Mouse (Mus musculus) lung, postnatal 4 days (tissue): Measurements from ENCODE around the gene Rbms2.
A peak's percentile ranks its signal among the peaks of the same experiment; 100 is the strongest.

Experiments
- DNase-seq, 2 experiments: peaks; one replicate each; pipeline ENCODE4 v3.0.0; 2021

Gene Rbms2

DNA sequence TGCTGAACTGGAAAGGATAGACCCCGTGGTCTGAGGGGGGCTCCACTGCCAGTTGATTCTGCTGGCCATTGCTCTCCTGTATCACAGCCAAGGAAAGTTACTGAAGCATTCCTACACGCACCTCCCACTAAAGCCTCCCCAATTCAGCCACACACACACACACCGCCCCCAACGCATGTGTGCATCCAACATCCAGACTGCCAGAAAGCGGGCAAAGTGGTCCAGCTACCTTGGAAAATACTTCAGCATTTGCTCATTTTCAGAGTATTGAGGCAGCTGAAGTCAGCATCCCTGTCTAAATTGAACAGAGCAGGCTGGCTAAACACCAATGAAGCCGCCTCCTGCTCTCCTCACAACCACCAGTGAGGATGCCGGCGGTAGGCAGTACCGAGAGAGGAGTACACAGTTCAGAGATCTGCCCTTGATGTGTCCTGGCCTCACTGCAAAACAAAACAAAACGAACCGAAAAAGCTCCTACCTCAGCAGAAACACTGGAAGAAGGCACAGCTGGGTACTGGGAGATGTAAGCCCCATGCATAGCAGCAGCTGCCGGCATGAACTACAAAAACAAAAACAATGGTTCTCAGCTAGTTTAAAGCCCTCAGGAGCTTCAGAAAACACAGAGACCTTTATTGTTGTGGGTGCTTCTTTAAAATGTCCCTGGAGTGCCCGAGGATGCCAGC is 46.3 kb downstream of the Rbms2 start:
- no peak for DNase-seq

DNA sequence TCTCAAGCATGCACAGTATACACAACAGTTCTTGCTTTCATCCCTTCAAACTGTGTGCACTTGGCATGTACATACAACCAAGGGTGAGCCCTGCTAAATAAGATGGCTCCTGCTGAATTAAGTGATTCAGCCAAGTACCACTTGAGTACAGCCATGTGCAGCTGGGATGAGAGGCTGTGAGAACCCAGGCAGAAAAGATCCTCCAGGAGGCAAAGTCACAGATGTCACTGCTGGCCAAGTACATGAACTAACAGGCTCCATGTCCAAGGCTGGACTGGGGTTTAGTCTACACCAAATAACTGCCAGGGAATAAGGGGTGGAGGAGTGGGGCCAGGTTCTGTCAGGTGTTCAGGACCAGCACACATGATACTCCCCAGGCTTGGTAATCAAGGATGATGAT is 48.3 kb downstream of the Rbms2 start:
- DNase-seq: no peak

DNA sequence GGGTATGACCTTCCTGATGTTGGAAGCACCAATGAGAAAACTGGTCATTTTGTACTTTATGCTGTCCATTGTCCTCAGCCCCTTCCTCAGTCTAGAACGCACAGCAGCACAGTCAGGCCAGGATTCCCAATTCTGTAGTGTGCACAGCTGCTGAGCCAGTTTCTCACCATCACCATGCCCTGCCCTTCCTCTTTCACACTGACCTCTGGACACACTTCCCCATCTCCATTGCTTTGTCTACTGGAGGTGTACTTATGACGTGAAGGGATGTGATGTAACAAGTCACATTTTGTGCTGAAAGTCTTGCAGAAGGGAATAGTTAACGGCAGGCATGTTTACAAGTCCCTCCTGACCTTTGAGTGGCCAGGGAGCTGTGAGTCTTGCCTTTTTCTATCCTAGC is 48.8 kb downstream of the Rbms2 start:
- no peak for DNase-seq

DNA sequence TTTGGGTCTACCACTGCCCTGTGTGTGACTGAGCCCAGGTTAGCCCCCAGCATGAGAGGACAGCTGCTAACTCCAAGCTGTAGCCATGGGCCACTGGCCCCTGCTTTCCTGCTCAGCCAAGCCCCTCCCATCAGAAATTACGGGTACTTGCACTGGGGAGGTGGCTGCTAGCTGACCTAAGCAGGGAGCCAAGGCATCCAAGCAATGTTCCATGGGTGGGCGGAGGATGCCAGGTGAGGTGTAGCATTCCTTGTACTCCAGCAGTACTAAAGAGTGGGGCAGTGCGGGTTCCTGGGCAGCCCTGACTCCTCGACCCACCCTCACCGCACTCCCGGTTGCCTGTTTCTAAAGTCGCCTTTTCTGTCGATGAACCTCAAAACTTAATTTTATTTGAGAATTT is 52.0 kb downstream of the Rbms2 start:
- no peak for DNase-seq

DNA sequence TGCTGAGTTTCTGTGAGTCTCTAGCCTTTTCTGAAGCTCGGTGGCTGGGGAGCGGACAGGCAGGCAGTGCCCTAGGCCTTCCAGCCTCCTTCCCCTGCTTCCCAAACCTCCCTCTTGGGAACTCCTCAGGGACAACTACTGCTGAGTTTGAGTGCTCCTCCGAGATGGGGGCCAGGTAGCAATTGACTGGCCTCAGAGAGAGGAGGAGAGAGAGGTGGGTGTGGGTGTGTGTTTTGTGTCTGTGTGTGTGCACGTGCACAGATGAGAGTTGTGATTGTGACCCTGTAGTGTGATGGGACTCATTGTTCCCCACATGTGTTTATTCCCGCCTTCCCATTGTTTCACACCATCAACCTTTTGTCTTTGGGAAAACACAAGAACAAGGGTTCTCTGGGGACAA is 52.6 kb downstream of the Rbms2 start:
- DNase-seq: no peak

DNA sequence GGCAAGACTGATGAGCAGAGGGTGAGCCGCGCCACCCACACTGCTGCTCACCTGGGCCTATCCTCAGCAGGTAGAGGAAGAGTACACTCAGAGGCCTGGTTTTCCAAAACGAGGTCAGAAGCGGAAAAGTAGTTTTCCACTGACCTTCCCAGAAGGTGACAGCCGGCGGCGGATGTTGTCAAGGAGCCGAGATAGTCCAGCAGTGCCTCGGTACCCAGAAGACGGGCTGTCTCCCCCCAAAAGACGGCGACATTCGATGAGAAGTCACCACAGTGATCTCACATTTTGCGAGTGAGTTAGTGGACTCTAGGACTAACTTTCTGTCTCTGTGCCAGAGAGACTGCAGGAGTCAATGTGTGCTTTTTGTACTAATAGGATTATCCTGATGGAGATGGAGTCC is 54.1 kb downstream of the Rbms2 start:
- DNase-seq: no peak

DNA sequence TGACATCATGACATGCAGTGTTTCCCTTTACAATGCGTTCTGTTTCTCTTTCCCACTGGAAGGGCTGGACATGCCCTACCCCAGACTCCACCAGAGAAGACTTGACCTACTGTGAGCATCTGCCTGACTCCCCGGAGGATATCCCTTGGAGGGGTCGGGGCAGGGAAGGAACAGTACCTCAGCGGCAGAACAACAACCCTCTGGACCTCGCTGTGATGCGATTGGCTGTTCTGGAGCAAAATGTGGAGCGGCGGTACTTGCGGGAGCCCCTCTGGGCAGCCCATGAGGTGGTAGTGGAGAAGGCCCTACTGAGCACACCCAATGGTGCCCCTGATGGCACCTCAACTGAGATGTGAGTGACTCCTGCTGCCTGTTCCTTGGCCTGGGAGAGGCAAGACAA is 55.3 kb downstream of the Rbms2 start:
- no peak for DNase-seq

DNA sequence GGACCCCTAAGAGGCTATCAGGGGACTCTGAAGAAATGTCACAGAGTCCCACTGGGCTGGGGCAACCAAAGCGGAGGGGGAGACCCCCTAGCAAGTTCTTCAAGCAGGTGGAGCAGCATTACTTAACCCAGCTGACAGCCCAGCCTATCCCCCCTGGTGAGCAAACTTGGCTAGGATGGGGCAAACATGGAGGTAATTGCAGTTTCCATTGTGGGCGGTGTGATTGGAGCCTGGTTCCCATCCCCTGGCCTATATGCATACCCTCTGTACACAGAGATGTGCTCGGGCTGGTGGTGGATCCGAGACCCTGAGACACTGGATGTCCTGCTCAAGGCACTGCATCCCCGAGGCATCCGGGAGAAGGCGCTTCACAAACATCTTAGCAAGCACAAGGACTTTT is 56.3 kb downstream of the Rbms2 start:
- no peak for DNase-seq

DNA sequence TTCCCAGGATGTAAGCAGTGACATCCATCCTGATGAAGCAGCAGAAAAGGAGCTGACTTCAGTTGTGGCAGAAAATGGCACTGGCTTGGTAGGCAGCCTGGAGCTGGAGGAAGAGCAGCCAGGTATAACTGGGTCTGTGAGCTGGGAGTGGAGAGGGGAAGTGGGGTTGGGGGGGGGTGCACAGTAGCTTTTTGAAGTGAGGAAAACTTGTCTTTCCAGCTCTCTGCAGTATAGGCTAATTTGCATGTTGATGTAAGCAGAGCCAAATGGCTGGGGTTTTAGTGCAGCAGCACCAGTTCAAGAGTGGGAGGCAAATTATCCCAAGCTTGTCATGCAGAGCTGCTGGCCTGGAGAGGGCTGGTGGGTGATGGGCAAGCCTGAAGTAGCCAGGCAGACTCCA is 68.9 kb downstream of the Rbms2 start:
- DNase-seq: no peak

DNA sequence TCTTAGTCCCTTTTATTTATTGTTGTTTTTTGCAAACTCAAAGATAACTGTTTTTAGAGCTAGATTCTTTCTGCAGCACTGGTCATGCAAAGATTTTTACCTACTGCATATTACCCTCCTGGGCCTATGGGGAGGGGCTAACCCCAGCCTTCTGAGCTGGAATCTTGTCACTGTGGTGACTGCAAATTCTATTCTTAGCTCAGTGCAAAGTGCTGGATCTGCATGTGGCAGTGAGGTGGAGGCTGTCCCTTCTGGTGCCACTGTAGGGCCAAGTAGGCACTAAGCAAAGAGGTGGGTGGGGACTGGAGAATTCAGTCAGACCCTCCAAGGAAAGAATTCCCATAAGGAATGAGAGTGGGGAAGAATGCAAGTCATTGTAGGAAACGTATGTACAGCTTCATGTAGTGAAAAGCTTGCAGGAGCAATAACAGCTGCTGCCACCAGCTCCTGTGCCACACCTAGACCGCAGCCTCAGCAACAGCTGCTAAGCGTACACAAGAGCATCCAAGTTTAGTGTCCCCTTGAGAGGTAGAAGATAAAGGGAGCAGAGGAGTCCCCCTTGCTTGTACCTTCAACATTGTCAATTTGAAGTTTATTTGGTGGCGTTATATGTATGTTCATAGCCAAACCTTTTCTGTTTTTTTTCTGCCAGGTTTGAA is 69.9 kb downstream of the Rbms2 start:
- DNase-seq: no peak

DNA sequence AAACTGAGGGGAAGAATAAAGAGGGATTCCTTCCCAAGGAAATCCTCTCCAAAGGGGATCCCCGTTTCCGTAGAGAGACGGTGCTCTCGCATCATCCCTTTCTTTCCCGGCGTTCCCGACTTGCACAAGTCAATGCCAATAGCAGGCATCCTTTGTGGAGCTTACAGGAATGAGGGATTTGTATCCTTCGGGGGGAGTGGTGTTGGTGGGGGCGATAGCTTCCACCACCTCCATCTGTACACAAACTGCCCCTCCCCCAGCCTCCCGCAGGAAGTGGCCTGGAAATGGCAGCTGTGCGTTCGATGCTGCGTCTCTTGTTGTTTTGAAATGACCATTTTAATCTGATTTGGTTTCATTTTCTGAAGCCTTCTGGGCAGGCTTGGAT is 82.5 kb downstream of the Rbms2 start:
- peak; percentile 75 to 77 for DNase-seq

DNA sequence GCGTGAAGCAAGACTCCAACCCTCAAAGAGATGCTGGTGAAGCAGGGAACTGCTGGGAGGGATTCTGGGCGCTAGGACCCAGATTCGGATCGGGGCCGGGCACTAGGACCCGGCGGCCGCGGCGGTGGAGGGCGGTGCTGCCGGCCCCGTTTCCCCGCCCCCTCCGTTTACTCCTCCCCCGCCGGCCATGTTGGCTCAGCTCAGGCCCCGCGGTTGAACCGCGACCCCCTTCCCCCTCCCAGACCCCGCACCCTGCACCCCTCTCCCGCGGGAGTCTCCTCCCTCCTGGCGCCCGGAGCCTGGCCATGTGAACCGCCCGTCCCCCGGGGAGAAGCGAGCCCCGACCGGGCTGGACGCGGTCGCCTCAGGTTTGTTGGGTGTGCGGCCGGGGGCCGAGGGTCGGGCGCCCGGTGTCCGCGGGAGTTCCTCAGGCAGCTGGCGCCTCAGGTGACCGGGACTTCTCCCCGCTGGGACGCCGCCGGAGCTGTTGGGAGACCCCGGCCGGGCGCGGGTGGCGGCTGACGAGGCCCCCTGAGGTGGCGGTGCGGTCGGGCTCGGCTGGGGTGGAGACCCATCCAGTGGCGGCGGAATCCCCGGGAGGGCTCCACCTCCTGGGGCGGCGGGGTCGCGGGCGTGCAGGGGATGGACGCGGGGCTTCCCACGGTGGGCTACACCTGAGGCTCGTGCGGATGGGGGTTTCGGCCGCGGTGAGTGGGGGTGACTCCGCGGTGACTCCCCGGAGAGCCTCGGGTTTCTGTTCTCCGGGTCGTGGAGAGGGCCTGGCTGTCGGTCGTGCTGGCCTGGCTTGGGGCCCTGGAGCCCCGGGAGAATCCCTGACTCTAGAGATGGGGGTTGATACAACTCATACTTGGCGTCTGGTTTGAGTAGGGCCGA is 83.2 kb downstream of the Rbms2 start:
- peak; percentile 90 for DNase-seq

DNA sequence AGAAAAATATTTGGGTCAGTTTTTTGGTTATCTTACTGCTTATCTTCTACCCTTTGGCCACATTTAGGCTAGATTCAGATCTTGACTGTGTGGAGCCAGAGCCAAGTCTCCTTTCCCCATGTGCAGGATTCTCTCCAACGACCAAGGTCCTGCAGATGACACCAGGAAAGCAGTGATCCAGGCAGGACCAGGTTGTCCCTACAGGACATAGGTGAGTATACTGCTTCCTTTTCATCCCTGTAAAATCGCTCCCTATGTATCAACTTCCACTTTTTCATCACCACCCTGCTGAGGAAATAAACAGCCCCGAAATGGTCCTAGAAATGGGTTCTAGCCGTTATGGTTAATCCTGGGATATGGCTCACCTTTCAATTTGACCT is 83.8 kb downstream of the Rbms2 start:
- no peak for DNase-seq

DNA sequence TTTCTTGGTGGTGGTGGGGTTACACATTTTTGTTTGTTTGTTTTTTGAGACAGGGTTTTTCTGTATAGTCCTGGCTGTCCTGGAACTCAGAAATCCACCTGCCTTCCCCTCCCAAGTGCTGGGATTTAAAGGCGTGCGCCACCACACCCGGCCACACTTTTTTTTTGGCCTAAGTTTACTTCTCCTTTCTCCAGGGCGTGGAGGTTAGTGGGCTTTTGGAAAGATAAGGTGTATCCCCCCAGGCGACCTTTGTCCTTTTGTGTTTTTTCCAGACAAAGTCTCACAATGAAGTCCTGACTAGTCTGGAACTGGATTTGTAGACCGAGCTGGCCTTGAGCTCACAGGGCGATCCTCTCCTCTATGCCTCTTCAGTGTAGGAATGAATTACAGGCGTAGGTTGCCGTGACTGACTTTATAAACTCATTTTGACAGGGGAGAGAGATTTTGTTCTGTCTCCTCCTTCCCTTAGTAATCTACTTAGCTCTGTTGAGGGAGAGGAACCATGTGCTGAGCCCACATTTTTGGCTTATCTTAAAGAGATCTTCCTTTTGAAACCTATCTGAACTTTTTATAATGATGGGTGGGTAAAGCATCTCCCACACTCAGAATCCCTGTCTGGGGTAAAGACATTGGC is 85.0 kb downstream of the Rbms2 start:
- no peak for DNase-seq

DNA sequence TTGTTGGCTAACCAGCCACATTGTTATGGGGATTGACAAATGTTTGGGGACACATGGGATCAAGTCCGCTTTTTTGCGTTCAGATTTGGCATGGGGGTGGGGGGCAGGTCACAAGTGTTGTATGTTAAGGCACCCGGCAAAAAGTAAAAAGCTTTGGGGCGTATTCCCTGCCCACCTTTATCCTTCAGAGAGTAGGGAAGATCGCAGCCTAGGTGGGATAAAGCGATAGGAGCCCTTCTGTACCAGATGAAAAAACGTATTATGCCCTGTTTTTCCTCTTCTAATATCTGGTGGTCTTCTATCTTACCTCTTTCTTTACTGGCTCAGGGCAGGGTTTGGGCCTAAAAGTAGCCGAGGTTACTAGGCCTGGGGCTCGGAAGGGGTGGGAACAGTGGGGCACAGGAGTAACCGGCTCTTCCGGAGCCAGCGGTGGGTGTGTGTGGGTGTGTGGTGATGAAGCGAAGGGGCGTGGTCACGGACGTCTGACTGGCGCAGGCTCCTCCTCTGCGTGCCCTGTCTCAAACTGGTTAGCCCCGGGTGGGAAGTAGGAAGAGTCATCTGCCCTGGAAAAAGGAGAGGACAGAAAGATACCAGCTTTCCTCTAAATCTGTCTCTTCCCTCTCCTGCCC is 85.6 kb downstream of the Rbms2 start:
- DNase-seq: peak; percentile 92 to 94

DNA sequence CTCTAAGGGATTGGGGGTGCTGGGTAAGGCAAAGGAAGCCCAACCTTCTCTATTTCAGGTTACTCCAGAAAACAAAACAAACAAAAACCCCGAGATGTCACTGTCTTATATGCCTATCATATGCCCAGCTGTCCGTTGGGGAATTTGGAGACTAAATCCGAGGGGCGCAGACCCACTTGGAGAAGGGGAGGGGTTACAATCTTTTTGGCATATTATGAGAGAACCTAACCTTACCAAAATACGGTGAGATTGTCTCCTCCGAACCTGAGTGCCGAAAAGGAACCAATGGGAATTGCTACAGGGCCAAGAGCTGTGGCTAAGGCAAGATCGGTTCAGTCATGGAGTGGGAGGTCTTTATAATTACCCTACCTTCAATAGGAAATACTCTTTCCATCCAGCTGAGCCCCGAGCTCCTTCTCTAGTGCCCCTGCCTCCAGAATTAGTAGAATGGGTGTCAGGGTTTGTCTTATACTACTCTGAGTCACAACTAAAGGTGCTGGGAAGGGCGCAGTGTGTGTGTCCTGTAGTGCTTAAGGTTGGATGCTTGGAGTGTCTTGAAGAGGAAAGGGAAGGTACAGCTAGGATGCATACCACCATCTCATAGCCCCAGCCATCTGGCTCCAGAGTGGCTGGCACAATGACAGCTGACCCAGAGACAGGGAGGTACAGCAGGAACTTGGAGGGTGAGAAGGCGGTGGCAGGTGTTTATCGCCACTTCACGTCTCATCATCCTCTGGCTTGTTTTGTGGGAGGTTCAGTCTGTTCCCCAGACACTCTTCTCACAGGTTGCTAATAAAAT is 86.4 kb downstream of the Rbms2 start:
- peak; percentile 25 to 45 for DNase-seq

DNA sequence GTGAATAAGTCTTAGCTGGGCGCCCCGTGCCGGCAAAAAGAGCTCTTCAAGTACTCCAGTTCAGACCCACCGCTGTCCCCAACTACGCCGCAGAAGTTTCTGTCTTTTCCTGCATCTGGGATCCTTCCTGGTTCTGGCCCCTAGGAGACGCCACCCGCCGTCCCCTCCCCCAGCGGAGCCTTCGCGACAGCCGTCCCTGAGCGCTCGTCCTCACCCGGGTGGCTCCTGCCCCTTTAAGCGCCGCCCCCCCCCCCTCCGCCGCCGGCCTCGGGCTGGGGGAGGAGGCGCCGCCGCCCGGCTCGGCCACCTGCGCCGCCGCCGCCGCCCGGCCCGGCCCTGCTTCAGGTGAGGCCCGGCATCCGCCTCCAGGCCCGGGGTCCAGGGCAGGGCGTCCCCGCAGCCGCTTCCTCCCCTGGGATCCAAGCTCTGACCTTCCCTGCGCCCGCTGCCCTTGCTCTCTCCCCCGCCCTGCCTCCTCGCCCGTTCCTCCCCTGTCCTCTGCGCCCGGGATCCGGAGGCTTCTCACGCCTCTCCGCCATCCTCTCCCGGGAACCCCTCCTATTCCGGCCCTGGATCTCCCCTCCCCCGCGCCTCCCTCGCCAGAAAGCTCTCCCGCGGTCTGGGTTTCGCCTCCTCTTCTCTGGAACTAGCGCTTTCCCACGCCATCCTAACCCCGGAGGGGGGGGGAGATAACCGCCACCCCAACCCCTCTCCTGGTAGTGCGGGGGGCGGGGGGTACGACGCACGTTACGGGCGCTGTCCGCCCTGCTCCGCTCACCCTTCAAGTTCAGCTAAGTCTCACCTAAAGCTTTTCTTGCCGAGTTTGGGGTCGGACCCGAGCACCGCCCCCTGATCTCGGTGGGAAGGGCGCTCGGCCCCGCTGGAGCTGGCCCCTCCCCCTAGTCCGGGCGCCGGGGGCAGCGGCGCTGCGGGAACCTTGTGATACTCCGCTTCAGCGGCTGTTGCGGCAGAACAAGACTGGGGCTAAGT is 87.3 kb downstream of the Rbms2 start:
- DNase-seq: peak; percentile 90 to 92

DNA sequence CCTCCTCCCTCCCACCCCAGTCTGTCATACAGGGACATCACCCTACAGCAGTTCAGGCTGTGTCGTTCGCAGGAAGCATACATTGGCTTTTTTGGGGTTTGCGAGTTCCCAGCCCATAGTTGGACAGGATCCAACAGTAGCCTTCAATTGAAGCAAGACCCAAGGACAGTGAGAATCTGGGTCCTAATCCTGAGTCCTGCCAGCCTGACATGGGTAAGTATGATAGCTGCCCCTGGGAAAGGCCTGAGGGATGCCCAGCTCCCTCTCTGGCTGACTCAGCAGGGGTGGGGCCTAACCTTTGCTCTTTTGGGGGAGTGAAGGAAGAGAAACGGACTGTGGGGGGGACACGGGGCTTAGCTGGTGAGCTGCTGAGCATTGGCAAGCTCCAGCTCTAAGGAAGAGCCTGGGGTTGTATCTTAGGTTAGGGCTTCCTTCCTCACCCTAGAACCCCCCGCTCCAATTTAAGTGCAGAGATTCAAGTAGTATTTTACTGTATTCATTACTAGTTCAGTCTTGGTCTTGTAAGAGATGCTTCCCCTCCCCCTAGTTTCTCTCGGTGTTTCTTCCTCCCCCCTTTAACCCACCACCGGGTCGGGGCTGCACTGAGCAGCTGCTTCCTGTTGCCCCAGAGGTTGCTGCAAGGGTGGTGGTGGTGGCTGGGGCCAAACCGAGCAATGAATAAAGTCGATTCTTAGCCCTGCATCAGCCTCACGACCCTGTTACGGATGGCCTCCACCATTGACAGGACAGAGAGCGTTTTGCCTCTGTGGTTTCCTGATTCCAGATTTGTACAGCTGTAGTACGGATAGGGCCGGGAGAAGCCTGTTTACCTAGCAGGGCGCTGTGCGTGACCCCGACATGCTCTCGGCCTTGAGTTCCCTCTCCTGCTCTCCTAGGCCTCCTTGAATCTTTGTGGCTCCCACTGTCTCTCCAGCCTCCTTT is 88.3 kb downstream of the Rbms2 start, which contains the start of gene Baz2a:
Gene Baz2a (plus strand): TSS at position 14 of the 942 bp plus-strand sequence.
- peak; percentile 61 to 70 for DNase-seq
